Mouse (Mus musculus): Measurements from ENCODE around the gene Stxbp2.

- TF ChIP-seq CTCF (IDR thresholded peaks at IDR 0.05; ENCODE audit: extremely low read depth, insufficient read length, insufficient replicate concordance, low read depth, low read length) (peak; percentile 99), POLR2A (IDR thresholded peaks at IDR 0.05; ENCODE audit: low read depth, low read length) (no peak)
These were observed 41.3 kb downstream of the Stxbp2 start, which contains the start of gene Fcor for GRCm38 (mm10) chr8:3671980-3672491.
